Mouse (Mus musculus) adrenal gland, postnatal 36 days (tissue): ENCODE data around the gene Med29. TPM values are rescaled to one million over a fixed set of nuclear protein-coding genes. Genes with fewer than 3 reads are reported as not detected.
A peak's percentile ranks its signal among the peaks of the same experiment; 100 is the strongest.

Source experiments
- DNase-seq, 2 experiments: peaks; one replicate each; pipeline ENCODE4 v3.0.0; 2021; ENCODE audit warnings: mixed read lengths in 1 of 2
- total RNA-seq, 2 experiments: library from RNA; stranded (reverse); gene quantifications; 2 replicates each; pipeline ENCODE4 v1.2.3; 2021

Med29 gene
- total RNA-seq, 2 experiments from 2014 or later = 33.6 to 47.4 TPM

- DNase-seq = no peak
Measured at GRCm38 (mm10) chr7:28354596-28354995, 37.9 kb downstream of the Med29 start.

- DNase-seq = no peak
Measured at GRCm38 (mm10) chr7:28354113-28354581, 38.4 kb downstream of the Med29 start.

DNA sequence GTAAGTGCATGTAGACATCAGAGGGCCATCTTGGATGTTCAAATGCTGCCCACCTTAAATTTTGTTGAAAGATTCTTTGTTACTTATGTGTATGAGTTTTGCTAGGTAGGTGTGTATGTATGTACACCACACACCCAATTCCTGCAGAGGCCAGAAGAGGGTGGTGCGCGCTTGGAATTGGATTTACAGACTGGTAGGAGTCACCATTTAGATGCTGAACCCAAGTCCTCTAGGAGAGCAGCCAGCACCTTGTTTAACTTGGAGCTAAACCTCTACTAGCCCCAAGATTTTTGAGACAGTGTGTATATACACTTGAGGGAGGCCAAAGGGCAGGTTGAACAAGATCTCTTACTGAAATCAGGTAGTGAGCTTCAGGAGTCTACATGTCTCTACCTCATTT lies 39.2 kb downstream of the Med29 start:
- no peak for DNase-seq

DNA sequence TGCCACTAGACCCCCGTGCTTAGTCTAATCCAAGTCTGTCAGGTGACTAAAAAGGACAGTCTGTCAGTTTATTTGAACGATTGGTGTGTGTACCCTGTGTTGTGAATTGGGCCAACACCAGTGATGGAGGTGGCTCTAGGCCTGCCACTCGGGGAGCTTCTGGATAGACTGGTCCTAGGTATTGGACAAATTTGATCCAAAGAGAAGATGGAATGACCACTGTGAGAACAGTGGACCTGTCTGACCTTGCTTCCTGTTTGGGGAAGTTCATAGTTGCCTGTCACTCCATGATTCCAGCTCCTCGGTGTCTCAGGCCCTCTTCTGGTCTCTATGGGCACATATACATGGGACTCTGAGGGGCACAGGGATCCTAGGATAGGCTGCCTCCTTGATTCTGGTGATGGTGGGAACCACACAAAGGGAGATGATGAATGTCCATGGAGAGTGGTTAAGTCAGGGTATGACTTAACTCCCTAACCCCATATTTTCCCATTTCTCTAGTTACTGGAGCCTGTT lies 40.8 kb downstream of the Med29 start:
- DNase-seq = no peak

- DNase-seq = peak; percentile 98 to 99
Measured at GRCm38 (mm10) chr7:28350155-28350883, 42.2 kb downstream of the Med29 start, which contains the start of gene Rps16. Gene Rps16 (plus strand): TSS chr7:28350652.

DNA sequence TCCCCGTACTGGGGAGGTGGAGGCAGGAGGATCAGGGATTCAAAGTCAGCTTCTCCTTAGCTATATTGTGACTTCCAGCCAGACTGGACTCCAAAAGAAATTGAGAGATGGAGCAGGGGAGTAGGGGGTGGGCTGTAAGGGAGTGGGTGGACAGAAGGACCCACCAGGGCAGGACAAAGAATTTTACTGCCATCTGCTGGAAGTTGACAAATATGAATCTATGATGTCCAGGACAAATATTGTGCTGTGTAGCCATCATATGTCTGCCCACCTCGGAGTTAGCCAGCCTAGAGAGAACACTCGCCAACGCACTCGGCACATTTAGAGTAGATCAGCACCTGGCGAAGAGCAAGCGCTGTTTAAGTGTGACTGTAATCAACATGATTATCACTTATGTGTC lies 43.9 kb downstream of the Med29 start:
- DNase-seq = no peak

GRCm38 (mm10) chr7:28347746-28348145 lies 44.8 kb downstream of the Med29 start:
- peak; percentile 81 to 86 for DNase-seq

DNA sequence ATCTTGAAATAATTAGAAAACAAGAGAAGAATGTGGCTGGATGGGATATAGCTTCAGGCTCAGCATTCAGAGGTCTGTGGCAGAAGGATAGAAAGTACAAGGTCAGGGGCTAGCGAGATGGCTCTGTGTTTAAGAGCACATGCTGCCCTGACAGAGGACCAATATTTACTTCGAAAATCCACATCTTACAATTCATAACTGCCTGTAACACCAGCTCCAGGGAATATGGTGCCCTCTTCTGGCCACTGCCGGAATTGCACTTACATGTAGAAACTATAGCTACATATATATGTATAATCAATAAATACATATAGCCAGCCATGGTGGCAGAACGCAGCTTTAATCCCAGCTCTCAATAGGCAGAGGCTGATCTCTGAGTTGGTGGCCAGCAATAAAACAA lies 47.9 kb downstream of the Med29 start:
- peak; percentile 71 to 73 for DNase-seq

- no peak for DNase-seq
Measured at GRCm38 (mm10) chr7:28341381-28341780, 51.1 kb downstream of the Med29 start.

DNA sequence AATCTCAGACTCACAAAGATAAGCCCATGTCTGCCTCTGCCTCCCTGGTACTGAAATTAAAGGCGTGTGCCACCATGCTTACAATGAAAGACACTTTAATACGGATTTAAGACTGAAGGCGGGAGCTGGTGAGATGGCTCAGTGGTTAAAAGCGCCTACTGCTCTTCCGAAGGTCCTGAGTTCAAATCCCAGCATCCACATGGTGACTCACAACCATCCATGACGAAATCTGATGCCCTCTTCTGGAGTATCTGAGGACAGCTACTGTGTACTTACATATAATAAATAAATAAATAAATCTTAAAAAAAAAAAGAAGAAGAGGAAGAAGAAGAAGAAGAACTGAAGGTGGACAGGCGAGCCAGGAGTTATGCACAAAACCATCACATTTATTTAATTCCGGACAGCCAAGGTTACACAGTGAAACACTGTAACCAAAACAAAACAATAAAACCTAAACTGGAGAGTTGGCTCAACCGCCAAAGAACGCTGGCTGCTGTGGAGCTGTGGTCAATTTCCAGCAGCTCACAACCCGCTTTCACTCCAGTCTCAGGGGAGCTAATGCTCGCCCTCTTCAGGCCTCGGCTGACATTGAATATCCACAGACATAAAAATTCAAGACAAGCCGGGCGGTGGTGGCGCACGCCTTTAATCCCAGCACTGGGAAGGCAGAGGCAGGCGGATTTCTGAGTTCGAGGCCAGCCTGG lies 53.1 kb downstream of the Med29 start:
- DNase-seq = peak; percentile 71 to 75

DNA sequence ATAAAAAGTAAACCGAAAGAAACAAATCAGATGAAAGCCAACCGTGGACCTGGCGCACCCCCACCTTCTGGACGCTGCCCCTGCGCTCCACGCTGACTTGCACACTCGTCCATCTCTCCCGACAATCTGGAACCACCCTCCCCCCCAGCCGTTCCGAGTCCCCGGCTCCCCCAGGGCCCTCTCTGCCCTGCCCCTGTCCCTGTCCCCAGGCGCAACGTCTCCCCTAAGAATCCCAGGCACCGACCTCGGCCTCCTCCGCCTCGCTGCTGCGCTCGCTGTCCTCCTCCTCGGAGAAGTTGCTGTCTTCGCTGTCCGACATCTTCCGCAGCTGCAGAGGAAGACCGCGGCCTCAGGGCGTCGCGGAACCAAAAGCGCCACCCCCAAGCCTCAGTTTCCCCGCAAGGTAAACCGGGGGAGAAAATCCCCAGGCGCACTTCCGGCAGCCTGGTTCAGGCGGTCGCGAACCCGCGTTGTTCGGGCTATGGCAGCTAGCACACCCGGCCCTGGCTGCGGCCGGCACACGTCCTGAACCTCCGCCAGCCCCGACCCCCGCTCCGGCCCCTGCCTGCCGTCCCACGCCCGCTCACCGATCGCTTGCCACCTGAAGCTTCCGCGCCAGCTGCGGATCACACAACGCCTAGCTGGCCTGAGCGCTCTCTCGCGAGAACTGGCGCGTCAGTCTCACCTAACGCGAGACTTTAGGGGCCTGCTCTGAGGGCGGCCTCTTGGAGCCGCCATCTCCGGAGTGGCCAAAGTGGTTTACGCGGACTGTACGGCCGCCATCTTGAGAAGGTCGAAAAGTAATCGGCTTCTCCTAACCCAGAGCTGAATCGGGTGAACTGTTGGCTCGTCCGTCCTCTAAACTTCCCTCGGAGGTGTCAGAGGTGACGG lies 54.2 kb downstream of the Med29 start, which contains the start of gene Supt5:
TSS of gene Supt5 (minus strand) at position 639 of the 891 bp plus-strand sequence.
- DNase-seq = peak; percentile 98

Other genes with a start within 250 kb of the Med29 start
- 100 to 1,000 TPM in 1 of 2 experiments, 10 to 100 TPM in 1; 92.2 to 134 TPM for gene Fbl, start 223.0 kb downstream of the Med29 start, total RNA-seq
- gene Dyrk1b, start 213.2 kb downstream of the Med29 start, total RNA-seq = 10 to 100 TPM; 27.3 to 31.4 TPM
- gene Eid2, start 124.8 kb downstream of the Med29 start, total RNA-seq = 10 to 100 TPM; 25.2 to 51.2 TPM
- gene Eid2b, start 115.0 kb downstream of the Med29 start, total RNA-seq = 10 to 100 TPM; 13.7 to 18.4 TPM
- 1 to 10 TPM in 1 of 2 experiments, not detected in 1; 1.1 TPM for gene Selenov, start 101.5 kb downstream of the Med29 start, total RNA-seq
- under 1 TPM in 1 of 2 experiments, not detected in 1; 0.89 TPM for gene Dll3, start 90.5 kb downstream of the Med29 start, total RNA-seq
- 100 to 1,000 TPM in 1 of 2 experiments, 10 to 100 TPM in 1; 84.0 to 102 TPM for gene Timm50, start 80.6 kb downstream of the Med29 start, total RNA-seq
- gene Supt5, start 54.0 kb downstream of the Med29 start, total RNA-seq = 100 to 1,000 TPM; 122 to 287 TPM
- gene Rps16, start 42.1 kb downstream of the Med29 start, total RNA-seq = 1,000 to 10,000 TPM; 1,072 to 1,115 TPM
- gene Plekhg2, start 20.1 kb downstream of the Med29 start, total RNA-seq = 10 to 100 TPM; 19.0 to 27.2 TPM
- gene Zfp36, start 12.5 kb downstream of the Med29 start, total RNA-seq = 10 to 100 TPM; 19.0 to 26.1 TPM
- 10 to 100 TPM; 67.3 to 77.7 TPM for gene Paf1, start 243 bp upstream of the Med29 start, total RNA-seq
- 1 to 10 TPM; 6.7 to 8.1 TPM for gene Gmfg, start 44.7 kb upstream of the Med29 start, total RNA-seq
- 10 to 100 TPM; 15.6 to 17.5 TPM for gene Lrfn1, start 59.3 kb upstream of the Med29 start, total RNA-seq
- not detected for gene Ifnl2, start 117.7 kb upstream of the Med29 start, total RNA-seq
- not detected for gene Ifnl3, start 130.1 kb upstream of the Med29 start, total RNA-seq
- gene Sycn, start 148.2 kb upstream of the Med29 start, total RNA-seq = not detected
- under 1 TPM in 1 of 2 experiments, not detected in 1; 0.20 TPM for gene Nccrp1, start 154.5 kb upstream of the Med29 start, total RNA-seq
- gene Samd4b, start 205.4 kb upstream of the Med29 start, total RNA-seq = 10 to 100 TPM; 62.5 to 69.8 TPM
- 10 to 100 TPM; 28.0 to 30.0 TPM for gene Pak4, start 205.5 kb upstream of the Med29 start, total RNA-seq
- not detected for gene Acp7, start 238.6 kb upstream of the Med29 start, total RNA-seq